Mouse (Mus musculus) gonadal fat pad, adult 2 months (tissue): ENCODE data around the gene Vma21-ps. TPM values are rescaled to one million over a fixed set of nuclear protein-coding genes. Genes with fewer than 3 reads are reported as not detected.
"Not testable (repeated sequence)": the region's sequence is repeated elsewhere in the genome, so short reads cannot be mapped to it uniquely, and the experiment has no call there.

Source experiments
- DNase-seq: peaks from one replicate; pipeline ENCODE4 v3.0.0-alpha.2; 2012; ENCODE audit warnings: low read depth
- polyA plus RNA-seq: library from polyadenylated mRNA; depleted of rRNA; stranded (reverse); fragments of >200 nt; gene quantifications from 2 replicates; pipeline ENCODE4 v1.2.3, GENCODE M21; 2012; rRNA removed

Gene Vma21-ps
- 1.9 TPM in 1 of 2 replicates, not detected in the other for polyA plus RNA-seq

DNA sequence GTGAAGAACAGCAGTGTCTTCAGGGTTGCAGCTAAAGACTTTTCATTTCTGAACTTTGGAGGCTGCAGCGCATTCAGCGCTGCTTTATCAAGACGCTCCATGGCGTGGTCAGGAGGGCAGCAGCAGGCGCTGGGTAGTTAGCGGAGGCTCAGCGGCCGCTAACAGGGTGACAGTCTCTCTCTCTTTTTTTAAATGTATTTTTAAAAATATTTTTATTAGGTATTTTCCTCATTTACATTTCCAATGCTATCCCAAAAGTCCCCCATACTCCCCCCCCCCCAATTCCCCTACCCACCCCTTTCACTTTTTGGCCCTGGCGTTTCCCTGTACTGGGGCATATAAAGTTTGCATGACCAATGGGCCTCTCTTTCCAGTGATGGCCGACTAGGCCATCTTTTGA lies at the start of gene Vma21-ps:
Gene Vma21-ps (minus strand): TSS at position 101 of the 400 bp plus-strand sequence.
- DNase-seq: not testable (repeated sequence)

GRCm38 (mm10) chr4:52543001-52543400 lies 46.0 kb upstream of the Vma21-ps start:
- no peak for DNase-seq

GRCm38 (mm10) chr4:52530636-52531035 lies 33.6 kb upstream of the Vma21-ps start:
- DNase-seq: no peak

DNA sequence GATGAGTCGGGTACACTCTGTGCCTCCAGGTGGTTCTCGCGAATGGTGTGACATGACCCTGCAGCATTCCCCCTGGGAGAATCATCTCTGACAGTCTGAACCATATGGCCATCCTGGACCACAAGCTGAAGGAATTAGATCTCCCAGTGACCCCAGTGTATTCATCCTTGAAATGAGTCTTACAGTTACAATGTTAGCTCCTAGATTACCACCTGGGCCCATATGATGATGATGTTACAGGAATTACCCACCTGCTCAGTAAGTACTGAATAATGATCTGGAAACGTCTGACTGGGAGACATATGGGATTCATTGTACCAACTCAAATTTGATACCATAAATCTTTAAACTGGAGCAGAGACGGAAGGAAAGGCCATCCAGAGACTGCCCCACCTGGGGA lies 29.4 kb upstream of the Vma21-ps start:
- no peak for DNase-seq

DNA sequence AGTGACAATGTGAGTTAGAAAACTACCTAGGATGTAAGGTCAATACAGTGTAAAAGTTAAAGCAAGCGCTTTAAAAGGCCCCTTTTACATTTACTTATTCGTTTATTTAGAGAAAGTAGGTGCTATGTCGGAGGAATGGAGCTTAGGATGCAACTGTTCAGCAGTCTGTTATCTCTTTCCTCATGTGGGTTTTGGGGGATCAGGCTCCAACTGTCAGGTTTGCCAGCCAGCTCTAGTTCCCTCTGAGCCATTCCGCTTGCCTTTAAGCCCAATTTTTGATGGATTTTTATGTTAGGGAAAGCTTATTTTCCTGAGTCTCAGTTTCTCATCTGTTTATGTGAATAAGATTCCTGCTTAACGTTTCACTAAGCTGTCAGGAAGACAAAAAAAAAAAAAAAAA lies 22.3 kb upstream of the Vma21-ps start:
- DNase-seq: no peak

GRCm38 (mm10) chr4:52517580-52517979 lies 20.5 kb upstream of the Vma21-ps start:
- DNase-seq: no peak

- no peak for DNase-seq
These were observed 9.6 kb downstream of the Vma21-ps start for GRCm38 (mm10) chr4:52487486-52487885.

DNA sequence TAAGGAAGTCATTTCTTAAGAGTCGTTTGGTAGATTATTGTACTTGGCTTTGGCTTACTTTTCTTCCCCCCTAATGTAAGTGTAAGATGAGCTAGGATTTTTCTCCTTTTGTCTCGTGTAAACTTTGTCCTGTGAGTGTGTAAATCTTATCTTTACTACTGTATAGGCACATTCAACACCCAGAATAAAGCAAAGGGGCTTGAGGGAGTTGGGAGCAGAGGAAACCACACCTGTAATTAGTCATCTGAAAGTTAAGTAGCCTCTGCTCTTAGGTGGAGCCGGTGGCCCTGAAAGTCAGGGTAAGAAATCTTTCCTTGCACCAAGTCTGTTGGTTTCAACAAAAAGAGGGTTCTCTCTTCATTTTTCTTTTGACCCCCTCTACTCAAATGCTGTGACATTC lies 23.6 kb downstream of the Vma21-ps start:
- DNase-seq: no peak

GRCm38 (mm10) chr4:52461321-52461720 lies 35.7 kb downstream of the Vma21-ps start:
- no peak for DNase-seq

DNA sequence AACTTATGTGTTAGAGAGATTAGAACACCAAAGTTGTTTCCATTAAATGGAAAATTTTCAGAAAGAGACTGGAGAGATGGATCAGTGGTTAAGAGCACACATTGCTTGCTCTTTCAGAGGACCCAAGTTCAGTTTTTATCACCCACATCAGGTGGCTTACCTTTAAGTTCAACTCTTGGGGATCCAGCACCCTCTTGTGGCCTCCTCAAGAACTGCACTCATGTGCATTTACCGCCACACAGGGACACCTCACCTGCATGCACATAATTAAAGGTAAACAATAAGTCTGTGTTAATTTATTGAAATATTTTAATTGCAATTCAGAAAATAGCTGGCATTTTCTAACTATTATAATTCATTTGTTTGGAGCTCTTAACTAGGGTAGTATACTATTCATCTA lies 37.3 kb downstream of the Vma21-ps start:
- no peak for DNase-seq

Other genes with a start within 250 kb of the Vma21-ps start
- gene Smc2, start 58.0 kb downstream of the Vma21-ps start, polyA plus RNA-seq: 1.1 and 2.5 TPM in 2 replicates
- gene Toporsl, start 99.0 kb upstream of the Vma21-ps start, polyA plus RNA-seq: 0.18 TPM in 1 of 2 replicates, not detected in the other